Mouse (Mus musculus) forelimb bud, embryonic 11.5 days (tissue): ENCODE results near the gene Alox5ap.

ENCODE experiments used
- DNase-seq: peaks from one replicate; pipeline ENCODE4 v3.0.0-alpha.2; 2012; ENCODE audit warnings: low read depth, low spot score

The Alox5ap gene

DNA sequence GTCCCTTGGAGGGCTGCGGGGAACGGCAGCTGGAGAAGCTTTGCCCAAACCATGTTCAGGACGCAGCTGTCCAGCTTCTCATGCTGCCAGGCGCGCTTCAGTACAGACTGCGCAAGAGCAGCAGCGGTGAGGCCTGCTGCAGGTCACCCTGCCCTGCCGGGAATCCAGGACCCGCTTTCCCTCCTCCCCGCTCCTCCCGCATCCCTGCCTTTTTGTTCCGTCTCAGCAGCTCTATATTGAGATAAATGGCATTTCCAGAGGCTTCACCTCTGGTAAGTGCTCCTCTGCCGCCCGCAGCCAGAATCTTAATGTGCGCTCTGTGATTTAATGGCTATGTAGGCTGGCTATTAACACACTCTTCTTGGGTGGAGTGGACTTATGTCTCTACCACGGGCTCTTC lies 5.5 kb upstream of the Alox5ap start:
- DNase-seq, result no peak

DNA sequence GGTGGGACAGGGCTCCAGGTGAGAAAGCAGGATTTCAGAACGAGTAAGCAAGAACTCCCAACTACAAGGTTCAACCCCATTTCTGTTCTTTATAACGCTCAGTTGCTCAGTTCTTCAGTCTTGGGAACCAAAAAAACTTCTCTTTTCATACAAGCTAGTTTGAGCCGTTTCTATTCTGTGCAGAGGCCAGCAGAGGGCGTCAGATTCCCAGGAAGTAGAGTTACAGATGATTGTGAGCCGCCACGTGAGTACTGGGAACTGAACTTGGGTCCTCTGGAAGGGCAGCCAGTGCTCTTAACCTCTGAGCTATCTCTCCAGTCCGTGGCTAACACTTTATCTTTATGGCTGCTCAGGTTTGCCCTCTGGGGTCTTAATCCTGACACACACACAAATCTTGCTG lies 3.1 kb upstream of the Alox5ap start:
- no peak for DNase-seq

DNA sequence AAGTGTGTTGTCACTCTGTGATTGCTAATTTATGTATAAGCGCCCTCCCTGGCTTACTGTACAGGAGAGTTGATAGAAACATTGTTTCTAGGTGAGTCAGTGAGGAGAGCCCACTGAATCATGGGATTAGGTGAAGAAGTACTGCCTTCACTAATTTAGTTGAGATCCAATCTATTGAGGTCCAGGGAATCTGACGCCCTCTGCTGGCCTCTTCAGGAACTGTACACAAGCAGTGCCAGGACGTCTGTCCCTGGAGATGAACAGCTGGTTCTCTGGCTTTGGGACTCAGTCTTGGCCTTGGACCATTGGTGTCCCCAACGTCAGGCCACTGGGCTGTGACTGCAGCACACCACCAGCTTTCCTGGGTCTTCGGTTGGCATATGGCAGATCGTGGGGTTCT lies 2.7 kb upstream of the Alox5ap start:
- DNase-seq, result no peak

DNA sequence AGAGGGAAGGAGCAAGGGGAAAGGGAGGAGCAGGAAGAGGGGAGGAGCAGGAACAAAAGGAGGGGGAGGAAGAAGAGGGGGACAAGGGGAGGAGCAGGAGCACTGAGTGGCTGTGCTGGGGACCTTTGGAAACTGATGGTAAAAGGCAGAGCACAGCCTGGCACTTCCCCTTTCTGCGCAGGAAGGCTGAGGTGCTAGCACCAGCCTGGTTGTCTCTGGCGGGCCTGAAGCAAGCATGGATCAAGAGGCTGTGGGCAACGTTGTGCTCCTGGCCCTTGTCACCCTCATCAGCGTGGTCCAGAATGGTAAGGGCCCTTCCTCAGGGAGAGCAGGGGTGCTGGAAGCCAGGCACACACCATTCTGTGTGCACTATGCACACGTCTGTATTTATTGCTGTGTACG lies 312 bp downstream of the Alox5ap start:
- no peak for DNase-seq

DNA sequence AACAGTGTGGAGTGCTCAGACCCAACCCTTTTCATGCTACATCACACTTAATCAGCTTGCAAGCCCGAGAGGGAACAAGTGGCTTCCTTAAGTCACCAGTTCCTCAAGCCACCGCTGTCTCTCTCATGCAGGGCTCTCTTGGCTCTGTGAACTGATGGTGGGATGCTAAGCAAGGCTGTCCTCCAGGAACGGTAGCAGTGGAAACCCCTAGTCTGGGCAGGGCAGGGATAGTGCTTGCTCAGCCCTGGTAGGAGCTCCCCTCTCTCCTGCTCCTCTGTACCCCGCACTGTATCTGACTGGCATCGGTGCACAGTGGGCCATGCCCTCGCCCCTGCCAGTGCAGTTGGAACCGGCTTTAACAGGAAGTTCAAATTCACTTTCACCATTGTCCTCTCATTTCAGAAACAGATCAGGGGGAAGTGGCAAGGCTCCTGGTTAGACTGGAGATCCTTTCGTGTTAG lies 2.2 kb downstream of the Alox5ap start:
- DNase-seq, result no peak

DNA sequence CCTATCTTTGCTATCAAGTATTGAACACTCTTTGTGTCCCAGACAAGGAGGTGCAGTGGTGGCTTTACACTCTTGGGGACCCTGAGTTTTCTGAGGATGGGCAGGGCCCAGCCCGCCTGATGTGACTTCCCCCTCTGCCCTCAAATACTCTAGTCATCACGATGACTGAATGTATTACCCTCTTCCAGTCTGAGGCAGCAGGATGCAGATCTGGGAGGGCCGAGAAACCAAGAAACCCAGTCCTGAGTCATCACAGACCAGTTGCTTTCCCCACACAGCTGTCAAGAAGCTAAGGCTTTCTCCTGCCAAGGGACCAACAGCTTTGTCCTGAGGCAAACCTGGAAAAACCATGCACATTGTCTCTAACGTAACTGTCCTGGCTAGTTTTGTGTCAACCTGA lies 2.9 kb downstream of the Alox5ap start:
- DNase-seq, result no peak

DNA sequence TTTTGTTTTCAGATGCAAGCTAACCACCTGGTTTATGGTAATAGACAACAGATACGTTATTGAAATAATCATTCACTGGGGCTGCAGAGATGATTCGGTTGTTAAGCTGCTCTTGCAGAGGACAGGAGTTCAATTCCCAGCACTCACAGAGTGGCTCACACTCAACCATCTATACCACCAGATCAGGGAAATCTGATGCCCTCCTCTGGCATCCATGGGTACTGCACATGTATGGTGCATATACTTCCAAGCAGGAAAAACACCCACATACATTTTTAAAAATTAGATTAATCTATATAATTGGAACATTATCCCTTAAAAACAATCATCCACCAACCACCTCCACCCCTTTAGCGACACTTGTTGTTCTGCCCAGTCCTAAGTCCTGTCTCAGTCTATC lies 6.7 kb downstream of the Alox5ap start:
- no peak for DNase-seq

DNA sequence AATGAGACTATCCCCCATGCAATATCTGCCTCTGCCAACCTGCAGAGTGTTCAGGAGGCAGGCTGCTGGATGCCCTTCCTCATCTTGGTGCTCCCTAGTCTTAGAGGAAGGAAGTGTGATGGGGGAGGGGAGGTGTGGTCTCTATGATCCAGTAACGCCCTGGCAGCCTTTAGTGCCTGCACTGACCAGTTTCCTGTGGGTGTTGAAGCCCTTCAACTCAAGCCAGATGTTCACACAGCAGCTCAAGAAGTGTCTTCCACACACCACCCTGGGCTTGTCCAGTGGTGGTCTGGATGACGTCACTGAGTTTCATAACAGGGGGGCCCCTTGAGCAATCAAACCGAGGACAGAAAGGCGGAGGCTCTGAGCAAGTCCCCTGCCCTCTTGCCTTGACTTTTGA lies 8.0 kb downstream of the Alox5ap start:
- no peak for DNase-seq

DNA sequence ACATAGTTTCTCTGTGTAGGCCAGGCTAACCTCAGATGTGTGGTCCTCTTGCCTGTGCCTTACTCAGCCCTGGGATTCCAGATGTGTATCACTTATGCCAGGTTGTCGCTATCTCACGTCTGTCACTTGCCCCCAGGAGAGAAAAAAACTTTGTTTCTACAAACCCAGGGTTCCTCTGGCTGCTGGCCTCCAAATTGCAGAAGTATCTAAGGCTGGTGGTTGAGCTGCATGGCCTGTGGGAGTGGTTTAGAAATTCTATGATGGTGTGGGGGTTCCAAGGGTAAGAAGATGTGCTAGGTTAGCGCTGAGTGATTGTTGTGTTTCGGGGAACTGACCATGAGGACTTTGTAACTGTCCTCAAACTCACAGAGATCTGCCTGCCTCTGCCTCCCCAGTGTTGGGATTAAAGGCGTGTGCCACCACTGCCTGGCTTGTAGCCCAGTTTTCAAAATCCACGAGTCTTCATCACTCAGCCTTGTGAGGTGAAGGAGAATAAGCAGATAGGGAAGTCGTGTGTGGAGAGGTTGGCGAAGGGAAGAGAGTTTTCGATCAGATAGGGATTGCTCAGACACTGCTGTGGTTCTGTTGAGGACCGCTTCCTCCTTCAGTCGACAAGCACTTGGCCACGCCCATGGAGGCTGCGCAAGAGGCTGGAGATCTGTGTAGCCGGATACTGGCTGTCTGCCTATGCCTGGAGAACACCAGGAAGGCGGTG lies 10.0 kb downstream of the Alox5ap start:
- no peak for DNase-seq

DNA sequence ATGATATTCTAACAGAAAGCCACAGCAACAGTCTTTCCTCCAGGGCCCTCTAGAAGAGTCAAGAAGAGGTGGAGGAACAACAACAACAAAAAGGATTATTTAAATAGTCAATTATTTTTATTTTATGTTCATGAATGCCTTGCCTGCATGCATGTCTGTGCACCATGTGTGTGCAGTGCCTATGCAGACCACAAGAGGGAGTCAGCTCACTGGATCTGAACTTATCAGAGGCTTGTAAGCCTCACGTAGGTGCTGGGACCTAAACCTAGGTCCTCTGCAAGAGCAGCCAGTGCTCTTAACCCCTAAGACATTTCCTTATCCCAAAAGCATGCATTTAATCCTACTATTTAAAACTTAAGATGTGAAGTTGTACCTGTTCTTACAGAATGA lies 10.5 kb downstream of the Alox5ap start:
- no peak for DNase-seq

DNA sequence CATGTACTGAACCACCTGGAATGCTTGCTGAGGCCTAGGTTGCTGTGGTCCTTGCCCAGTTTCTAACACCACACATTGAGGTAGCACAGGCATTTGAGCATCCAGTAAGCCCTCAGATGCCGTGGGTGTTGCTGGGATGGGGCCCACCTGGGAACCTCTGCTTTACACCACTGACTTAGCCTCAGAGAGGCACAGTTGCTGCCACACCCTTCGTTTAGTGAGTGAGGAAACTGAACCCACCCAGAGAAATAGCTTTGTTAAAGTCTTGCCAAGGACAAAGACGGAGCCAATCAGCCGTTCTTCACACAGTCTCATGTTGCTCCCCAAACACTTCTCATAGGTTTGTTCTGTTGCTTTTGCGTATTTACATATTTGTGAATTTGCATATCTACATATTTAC lies 13.0 kb downstream of the Alox5ap start:
- no peak for DNase-seq

DNA sequence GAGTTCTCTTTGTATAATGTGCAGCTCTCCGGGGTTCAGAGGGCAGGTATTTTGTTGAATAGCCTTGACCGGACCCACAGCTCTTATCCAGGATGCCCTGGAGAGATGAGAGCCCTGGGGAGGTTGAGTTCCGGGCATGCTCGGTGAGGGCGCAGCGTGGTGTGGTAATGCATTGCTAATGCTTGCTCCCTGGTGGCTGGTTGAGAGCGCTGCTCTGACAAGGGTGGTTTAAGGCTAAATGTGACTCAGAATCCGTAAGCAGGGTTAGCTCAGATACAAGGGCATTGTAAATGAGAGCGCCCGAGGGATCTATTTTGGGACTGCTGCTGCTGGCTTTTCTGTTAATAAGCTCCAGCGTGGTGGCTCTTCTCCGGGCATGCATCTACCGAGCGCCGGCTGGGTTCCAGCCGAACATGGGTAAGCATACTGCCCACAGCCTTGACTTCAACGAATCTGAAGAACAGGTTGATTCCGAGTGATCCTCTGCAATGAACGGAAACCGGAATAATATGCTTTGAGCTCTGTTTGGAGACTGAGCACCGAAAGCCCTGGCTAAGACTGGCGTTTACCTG lies 14.8 kb downstream of the Alox5ap start:
- DNase-seq, result peak; percentile 41

DNA sequence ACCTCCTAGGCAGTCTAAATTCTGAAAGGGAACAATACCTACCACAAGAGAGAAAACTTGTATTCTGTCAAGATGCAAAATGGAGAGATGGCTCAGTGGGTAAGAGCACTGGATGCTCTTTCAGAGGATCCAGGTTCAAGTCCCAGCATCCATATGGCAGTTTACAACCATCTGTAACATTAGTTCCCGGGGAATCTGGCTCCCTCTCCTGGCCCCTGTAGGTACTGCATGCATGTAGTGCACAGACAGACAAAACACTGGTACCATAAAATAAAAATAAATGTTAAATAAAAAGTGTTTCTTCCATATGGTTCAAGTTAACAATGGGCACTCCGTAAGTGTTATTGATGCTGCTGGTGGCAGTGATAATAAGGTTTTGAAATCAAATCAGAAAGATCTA lies 18.4 kb downstream of the Alox5ap start:
- no peak for DNase-seq

DNA sequence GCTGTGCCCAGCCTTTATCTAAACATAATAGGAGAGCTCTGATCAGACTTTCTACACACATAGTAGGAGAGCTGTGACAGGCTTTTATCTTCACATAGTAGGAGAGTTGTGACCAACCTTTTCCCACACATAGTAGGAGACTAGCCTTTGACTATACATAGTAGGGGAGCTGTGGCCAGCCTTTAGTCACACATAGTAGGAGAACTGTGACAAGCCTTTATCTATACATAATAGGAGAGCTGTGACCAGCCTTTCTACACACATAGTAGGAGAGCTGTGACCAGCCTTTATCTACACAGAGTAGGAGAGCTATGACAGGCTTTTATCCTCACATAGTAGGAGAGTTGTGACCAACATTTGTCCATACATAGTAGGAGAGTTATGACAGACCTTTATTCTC lies 19.3 kb downstream of the Alox5ap start:
- no peak for DNase-seq

DNA sequence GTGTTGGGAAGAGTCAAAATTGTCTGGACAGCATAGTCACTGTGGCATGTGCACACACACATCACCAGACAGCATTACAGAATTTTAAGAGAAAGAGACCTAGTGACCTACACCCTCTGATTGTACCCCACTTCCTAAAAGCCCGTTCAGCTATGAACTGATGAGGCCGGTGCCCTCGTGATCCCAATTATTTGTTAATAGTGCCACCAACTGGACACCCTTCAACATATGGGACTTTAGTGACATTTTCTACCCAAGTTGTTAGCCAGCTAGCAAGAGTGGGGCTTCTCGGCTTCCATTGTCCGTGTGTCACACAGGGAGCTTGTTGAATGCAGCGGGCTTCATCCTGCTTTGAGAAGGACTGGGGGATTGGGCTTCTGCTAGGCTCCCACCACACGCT lies 21.5 kb downstream of the Alox5ap start:
- no peak for DNase-seq

DNA sequence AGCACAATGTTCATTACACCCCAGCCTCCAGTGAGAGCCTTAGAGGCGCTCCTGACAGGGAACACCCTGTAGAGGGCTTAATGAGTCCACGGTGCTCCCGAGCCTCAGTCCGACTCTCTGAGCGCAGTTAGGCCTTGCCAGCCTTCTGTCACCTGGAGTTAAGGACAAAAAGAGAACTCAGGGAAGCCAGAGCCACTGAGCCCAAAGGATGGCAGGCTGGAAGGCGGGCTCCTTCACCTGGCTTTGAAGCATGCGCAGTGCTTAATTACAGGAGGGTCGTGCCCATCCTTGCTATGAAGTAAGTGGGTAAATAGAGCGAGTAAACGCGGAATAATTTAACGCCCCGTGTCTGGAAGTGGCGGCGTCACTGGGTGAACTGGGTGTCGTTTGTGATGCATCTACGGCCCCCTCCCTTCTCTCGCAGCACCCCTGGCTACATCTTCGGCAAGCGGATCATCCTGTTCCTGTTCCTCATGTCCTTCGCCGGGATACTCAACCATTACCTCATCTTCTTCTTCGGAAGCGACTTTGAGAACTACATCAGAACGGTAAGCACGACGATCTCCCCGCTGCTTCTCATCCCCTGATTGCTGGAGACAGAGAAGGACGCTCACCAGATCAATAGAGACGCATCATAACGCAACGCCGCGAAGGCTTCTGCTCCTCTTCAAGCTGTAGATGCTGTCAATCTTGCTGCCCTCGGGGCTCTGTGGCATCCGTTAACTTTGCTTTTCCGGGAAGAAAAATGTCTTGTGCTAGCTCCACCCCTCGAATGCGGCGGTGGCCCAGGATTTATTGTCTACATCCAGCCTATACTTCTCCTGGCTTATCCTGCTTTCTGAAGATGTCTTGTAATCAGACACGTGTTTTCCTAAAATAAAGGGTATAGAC lies 22.8 kb downstream of the Alox5ap start:
- no peak for DNase-seq

DNA sequence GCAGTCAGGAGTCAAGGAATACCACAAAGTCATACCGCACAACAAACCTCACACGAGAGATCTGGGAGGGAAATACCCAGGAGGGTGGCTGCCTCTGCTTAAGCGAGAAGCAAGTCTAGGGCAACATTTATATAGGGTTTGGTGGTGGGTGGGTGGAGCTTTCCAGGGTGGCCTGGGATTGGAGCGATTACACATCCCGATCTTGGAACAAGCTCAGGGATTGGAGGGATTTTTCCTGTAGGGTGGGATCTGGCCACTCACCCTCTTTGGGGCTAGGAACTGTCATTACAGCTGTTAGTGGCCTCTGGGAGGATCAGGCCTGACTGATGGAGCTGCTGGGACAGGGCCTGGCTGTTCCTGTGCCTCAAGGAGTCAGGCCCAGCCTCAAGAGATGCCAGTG lies 26.7 kb downstream of the Alox5ap start:
- no peak for DNase-seq

DNA sequence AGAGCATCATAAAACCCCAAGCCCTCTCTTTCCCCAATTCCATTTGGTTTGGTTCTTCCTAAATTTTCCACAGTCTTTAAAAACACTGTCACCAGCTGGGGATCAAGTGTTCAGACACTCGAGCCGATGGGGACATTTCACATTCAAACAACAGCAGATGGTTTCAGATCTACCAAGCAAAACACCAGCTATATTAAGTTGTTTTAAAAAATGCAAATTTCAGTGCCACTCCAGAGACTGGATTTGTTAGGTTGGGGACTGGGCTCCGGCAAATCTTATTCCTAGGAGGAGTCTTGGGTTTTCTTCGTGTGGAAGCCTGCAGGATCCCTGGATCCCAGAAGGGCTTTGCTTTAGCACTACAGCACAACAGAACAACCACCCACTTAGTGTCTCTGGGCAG lies 28.5 kb downstream of the Alox5ap start:
- no peak for DNase-seq

DNA sequence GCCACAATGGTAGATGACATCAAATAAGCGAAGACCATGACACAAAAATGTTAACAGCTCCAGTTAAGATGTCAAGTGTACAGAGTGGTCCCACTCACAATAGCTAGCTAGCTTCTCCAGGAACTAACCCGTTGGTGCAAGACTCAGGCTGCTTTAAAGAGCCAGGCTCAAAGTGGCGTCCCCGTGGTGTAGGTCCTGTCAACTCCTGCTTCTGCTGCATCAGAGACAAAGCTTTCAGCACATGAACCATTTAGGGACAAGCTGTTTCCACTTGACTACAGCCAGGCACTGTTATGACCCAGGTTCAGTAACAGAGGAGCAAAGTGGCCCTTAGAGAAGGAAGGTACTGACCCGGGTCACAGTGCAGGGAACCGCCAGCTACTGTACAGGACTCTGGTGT lies 32.2 kb downstream of the Alox5ap start:
- DNase-seq, result no peak

DNA sequence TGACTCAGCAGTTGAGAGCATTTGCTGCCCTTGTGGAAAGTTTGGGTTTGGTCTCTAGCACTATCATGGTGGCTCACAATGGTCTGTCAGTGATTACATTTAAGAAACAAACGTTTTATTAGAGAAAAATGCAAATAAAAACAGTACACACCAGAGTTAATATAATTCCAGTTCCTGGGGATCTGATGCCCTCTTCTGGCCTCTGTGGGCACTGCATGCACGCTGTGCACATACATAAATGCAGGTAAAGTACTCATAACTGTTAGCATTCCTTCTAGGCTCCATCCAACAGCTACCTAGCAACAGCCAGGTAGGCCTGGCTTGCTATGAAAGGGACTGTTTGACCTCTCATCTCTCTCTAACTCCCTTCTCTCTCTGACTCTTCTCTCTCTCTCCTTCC lies 32.9 kb downstream of the Alox5ap start:
- no peak for DNase-seq

DNA sequence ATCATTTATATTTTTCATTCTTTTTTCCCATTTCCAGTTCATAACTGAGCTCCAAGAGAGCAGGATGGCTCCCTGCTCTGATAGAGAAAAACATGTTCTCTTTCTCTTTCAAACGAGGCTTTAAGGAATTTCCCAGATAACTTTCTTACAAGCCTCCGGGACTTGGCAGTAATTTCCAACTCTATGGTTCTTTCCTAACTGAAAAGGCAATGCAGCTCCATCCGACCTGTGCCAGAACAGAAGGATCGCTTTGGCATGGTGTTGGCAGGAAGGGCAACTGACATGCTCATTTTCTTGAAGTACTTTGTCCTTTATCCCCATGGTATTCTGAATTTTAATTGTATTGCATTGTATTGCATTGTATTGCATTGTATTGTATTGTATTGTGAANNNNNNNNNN lies 33.7 kb downstream of the Alox5ap start:
- no peak for DNase-seq

DNA sequence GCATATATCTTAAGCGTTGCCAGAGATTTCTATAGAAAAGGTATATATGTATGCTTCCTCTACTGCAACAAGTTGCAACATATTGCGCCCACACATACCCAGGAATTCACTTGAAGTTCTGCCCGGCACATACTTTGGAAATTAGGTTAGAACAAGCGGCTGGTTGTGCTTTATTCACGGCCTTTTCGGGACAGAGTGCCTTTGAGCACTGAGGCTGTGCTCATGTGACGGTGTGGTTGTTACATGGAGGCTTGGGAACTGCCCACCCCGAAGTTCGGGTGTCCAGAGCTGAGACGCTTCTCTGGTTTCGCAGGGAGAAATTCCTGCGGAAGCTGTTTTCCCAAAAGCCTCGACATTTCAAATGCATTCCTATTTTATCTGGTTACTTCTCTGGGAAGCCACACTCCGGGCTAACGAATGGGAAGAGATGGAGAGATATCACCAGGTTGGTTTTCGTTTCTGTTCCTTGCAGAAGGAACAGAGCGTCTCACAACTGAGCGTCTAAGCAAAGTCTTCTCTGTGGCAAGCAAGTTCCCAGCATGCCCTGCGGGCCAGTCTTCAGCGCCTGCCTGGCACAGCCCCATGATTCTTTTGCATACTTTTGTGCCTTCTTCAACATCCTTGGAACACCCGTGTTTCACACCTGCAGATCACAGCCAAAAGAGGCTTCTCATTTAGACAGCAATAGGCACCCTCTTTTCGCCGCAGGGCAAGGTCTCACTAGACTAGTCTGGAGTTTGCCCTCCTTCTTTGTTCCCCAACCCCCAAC lies 48.5 kb downstream of the Alox5ap start:
- no peak for DNase-seq
